Mouse (Mus musculus): ENCODE data around the gene Lrrc8c. TPM values are rescaled to one million over a fixed set of nuclear protein-coding genes. Genes with fewer than 3 reads are reported as not detected.

The Lrrc8c gene
- polyA plus RNA-seq, 1 experiment from 2014 or later: 21.4 TPM

DNA sequence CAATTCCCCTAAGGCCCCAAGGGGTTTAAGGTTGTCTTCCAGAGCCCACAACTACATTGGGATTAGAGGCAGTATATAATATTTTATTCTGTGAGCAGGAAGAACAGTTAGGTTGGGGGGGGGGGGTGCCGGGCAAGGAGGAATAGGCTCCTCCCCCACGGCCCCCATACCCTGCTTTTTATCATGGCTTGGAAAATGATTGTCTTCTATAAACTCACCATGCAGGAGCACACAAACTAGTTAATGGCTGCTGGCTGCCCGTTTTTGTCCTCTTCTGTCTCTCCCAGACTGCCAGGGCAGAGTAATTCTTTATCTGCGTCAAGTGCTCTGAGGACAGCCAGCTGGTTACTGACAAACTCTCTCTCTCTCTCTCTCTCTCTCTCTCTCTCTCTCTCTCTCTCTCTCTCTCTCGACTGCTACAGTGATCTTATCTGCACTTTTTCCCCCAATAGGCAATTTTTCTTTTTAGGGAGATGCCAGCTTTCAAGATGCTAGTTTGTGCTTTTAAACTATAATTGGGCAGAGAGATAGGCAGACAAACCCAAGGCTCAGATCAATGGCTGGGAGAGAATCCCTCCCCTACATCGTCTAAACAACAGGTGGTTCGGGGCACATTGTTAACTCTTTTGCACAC, 1.1 kb upstream of the Lrrc8c start:
- Histone ChIP-seq H3K27ac (ENCODE audit: low read length) (no peak overlapping the region; the same call in 1 of the 2 replicates), H3K4me2 (replicated peaks; ENCODE audit: low read depth, low read length) (peak overlapping the region; percentile 94), H3K4me3 (ENCODE audit: low read depth, low read length) (peak overlapping the region; percentile 72), H3K36me3 (ENCODE audit: control insufficient read depth, insufficient read depth, low read length) (no peaks in the 10 kb centered on the region), H3K9me3 (ENCODE audit: control insufficient read depth, low read depth, low read length) (no peaks in the 10 kb centered on the region), H3K27me3 (ENCODE audit: control insufficient read depth, insufficient read depth, low read length) (no peaks in the 10 kb centered on the region), H3K4me1 (ENCODE audit: control insufficient read depth, insufficient read depth, low read length) (peaks cover 14% of the 10 kb centered on the region; the same call in 1 of the 2 replicates), H3K9ac (replicated peaks; ENCODE audit: low read depth, low read length) (no peak overlapping the region)
- WGBS: 4% methylated on average over 7 of the region's 7 CpGs
- no peak for ATAC-seq (ENCODE audit: insufficient number of reproducible peaks, insufficient read depth, low FRiP score, low read depth)

DNA sequence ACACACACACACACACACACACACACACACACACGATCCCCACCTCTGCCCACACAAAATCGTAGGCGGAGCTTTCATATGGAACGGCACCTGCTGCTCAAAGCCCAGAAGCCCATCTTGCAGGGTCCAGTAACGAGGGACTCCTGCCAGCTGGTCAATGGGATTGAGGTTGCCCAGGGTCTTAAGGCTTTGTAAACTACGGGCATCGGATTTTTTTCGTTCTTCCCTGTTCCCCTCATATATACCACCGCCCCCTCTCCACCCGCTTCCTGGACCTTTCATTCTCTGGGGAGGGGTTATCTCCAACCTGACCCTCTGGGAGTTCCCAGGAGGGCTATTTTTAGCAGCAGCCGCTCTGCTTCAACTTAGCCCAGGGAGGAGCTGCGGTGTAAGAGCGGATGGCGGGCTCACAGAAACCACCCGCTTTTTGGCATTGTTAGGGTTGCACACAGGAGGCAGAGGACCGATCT, 527 bp upstream of the Lrrc8c start:
- Histone ChIP-seq H3K9me3 (ENCODE audit: control insufficient read depth, low read depth, low read length) (no peaks in the 10 kb centered on the region), H3K27ac (ENCODE audit: low read length) (peak overlapping the region; percentile 81), H3K9ac (replicated peaks; ENCODE audit: low read depth, low read length) (peak overlapping the region; percentile 67; the same call in 1 of the 2 replicates), H3K4me2 (replicated peaks; ENCODE audit: low read depth, low read length) (peak overlapping the region; percentile 94), H3K4me1 (ENCODE audit: control insufficient read depth, insufficient read depth, low read length) (peaks cover 14% of the 10 kb centered on the region; the same call in 1 of the 2 replicates), H3K4me3 (ENCODE audit: low read depth, low read length) (peak overlapping the region; percentile 72), H3K36me3 (ENCODE audit: control insufficient read depth, insufficient read depth, low read length) (no peaks in the 10 kb centered on the region), H3K27me3 (ENCODE audit: control insufficient read depth, insufficient read depth, low read length) (no peaks in the 10 kb centered on the region)
- peak; percentile 78 for ATAC-seq (ENCODE audit: insufficient number of reproducible peaks, insufficient read depth, low FRiP score, low read depth)
- WGBS: under 1% methylated on average over 16 of the region's 16 CpGs

DNA sequence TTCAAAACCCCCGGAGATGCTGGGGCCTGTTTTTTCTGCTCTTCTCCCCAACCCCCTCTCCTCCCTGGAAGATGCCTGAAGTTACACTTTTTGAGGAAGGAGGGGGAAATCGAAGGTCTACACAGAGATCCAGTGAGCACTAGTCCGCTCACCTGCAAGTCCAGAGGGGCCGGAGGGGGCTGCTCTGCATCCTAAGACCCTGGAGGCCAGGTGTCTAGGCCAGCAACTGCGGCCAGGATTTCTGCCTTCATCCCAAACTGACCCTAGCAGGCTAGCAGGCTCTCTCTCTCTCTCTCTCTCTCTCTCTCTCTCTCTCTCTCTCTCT, 750 bp downstream of the Lrrc8c start:
- H3K9ac ChIP-seq (replicated peaks; ENCODE audit: low read depth, low read length): peak overlapping the region; percentile 67
- H3K36me3 ChIP-seq (ENCODE audit: control insufficient read depth, insufficient read depth, low read length): no peaks in the 10 kb centered on the region; the same call in 1 of the 2 replicates
- peak overlapping the region; percentile 94 for H3K4me2 ChIP-seq (replicated peaks; ENCODE audit: low read depth, low read length)
- H3K9me3 ChIP-seq (ENCODE audit: control insufficient read depth, low read depth, low read length): no peaks in the 10 kb centered on the region
- no peaks in the 10 kb centered on the region for H3K27me3 ChIP-seq (ENCODE audit: control insufficient read depth, insufficient read depth, low read length)
- WGBS: 6% methylated on average over 5 of the region's 5 CpGs
- ATAC-seq (ENCODE audit: insufficient number of reproducible peaks, insufficient read depth, low FRiP score, low read depth): no peak
- H3K4me3 ChIP-seq (ENCODE audit: low read depth, low read length): peak overlapping the region; percentile 72
- H3K4me1 ChIP-seq (ENCODE audit: control insufficient read depth, insufficient read depth, low read length): peaks cover 14% of the 10 kb centered on the region; the same call in 1 of the 2 replicates
- H3K27ac ChIP-seq (ENCODE audit: low read length): 0 out of 2 replicates have a peak overlapping the region, but pooled peaks have one; percentile 74

DNA sequence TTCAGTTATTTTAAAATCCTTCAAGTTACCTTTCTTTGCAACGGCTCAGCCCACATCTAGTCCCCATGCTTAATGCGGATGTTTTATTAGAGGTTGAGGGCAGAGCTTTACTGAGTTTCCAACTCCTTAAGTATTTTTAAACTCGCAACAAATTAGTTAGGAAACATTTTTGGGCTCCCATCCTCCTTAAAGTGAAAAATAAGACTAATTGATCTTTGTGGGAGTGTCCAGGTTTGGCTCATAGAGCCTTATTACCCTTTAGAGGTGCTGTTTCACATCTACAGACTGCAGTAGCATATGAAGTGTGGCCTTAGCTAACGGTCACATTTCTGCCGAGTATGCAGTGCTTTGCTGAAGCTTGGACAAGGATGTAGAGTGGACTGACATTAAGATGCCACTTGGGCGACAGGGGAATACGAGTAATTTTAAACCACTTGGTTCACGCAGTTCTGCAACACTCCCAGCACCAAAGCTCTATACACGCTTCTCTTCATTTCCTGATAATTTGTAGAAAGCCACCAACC, 1.3 kb downstream of the Lrrc8c start:
- Histone ChIP-seq H3K9me3 (ENCODE audit: control insufficient read depth, low read depth, low read length) (no peaks in the 10 kb centered on the region), H3K9ac (replicated peaks; ENCODE audit: low read depth, low read length) (0 out of 2 replicates have a peak overlapping the region, but pooled peaks have one; percentile 67), H3K4me3 (ENCODE audit: low read depth, low read length) (peak overlapping the region; percentile 72), H3K27ac (ENCODE audit: low read length) (no peak overlapping the region), H3K27me3 (ENCODE audit: control insufficient read depth, insufficient read depth, low read length) (no peaks in the 10 kb centered on the region), H3K4me2 (replicated peaks; ENCODE audit: low read depth, low read length) (peak overlapping the region; percentile 94), H3K36me3 (ENCODE audit: control insufficient read depth, insufficient read depth, low read length) (no peaks in the 10 kb centered on the region; the same call in 1 of the 2 replicates), H3K4me1 (ENCODE audit: control insufficient read depth, insufficient read depth, low read length) (peaks cover 14% of the 10 kb centered on the region; the same call in 1 of the 2 replicates)
- 51% methylated on average over 9 of the region's 9 CpGs for WGBS
- no peak for ATAC-seq (ENCODE audit: insufficient number of reproducible peaks, insufficient read depth, low FRiP score, low read depth)

DNA sequence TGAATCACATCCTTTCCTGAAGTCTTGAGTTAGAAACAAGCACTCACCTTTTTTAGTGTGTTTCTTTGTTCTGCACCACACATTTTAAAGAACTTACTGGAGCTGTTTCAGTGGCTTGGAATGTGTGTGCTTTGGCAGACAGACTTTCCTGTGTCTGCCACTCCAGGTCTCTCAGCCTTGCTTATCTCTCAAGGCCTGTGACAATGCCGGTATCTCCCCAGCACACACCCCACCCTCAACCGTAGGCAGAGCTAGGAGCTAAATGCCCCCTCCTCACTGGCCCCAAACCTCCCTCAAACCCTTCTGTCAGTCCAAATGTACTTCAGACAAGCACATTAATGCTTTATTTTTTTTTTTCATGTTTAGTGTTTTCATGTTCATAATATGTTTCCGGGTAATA, 4.3 kb downstream of the Lrrc8c start:
- 68% methylated on average over 3 of the region's 3 CpGs for WGBS
- H3K9me3 ChIP-seq (ENCODE audit: control insufficient read depth, low read depth, low read length): no peaks in the 10 kb centered on the region
- no peak overlapping the region for H3K4me3 ChIP-seq (ENCODE audit: low read depth, low read length)
- no peaks in the 10 kb centered on the region for H3K27me3 ChIP-seq (ENCODE audit: control insufficient read depth, insufficient read depth, low read length)
- no peaks in the 10 kb centered on the region; the same call in 1 of the 2 replicates for H3K36me3 ChIP-seq (ENCODE audit: control insufficient read depth, insufficient read depth, low read length)
- H3K4me1 ChIP-seq (ENCODE audit: control insufficient read depth, insufficient read depth, low read length): peaks cover 8% of the 10 kb centered on the region; the same call in 1 of the 2 replicates
- no peak overlapping the region for H3K27ac ChIP-seq (ENCODE audit: low read length)
- ATAC-seq (ENCODE audit: insufficient number of reproducible peaks, insufficient read depth, low FRiP score, low read depth): no peak
- H3K9ac ChIP-seq (replicated peaks; ENCODE audit: low read depth, low read length): no peak overlapping the region
- no peak overlapping the region for H3K4me2 ChIP-seq (replicated peaks; ENCODE audit: low read depth, low read length)

DNA sequence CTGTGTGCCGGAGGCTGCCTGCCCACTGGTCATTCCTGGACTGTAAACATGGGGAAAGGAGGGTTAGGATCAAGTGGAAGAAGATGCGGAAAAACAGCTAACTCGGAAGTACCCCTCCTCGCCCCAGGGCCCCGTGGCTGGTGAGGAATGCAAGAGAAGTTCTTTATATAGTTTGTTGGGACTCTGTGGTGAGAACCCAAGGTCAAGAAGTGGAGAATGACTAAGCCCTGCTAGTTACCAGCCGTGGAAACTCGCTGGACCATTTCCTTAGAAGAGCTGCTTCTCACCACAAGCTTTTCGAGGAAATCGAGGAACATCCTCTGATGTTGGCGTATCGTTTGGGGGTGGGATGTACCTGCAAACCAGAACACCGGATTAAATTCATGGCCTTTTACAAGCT, 5.8 kb downstream of the Lrrc8c start:
- Histone ChIP-seq H3K9me3 (ENCODE audit: control insufficient read depth, low read depth, low read length) (no peaks in the 10 kb centered on the region), H3K27me3 (ENCODE audit: control insufficient read depth, insufficient read depth, low read length) (no peaks in the 10 kb centered on the region), H3K27ac (ENCODE audit: low read length) (no peak overlapping the region), H3K36me3 (ENCODE audit: control insufficient read depth, insufficient read depth, low read length) (no peaks in the 10 kb centered on the region; the same call in 1 of the 2 replicates), H3K4me2 (replicated peaks; ENCODE audit: low read depth, low read length) (no peak overlapping the region), H3K9ac (replicated peaks; ENCODE audit: low read depth, low read length) (no peak overlapping the region), H3K4me1 (ENCODE audit: control insufficient read depth, insufficient read depth, low read length) (peaks cover 4% of the 10 kb centered on the region; the same call in 1 of the 2 replicates), H3K4me3 (ENCODE audit: low read depth, low read length) (no peak overlapping the region)
- WGBS: 89% methylated on average over 12 of the region's 12 CpGs
- no peak for ATAC-seq (ENCODE audit: insufficient number of reproducible peaks, insufficient read depth, low FRiP score, low read depth)

DNA sequence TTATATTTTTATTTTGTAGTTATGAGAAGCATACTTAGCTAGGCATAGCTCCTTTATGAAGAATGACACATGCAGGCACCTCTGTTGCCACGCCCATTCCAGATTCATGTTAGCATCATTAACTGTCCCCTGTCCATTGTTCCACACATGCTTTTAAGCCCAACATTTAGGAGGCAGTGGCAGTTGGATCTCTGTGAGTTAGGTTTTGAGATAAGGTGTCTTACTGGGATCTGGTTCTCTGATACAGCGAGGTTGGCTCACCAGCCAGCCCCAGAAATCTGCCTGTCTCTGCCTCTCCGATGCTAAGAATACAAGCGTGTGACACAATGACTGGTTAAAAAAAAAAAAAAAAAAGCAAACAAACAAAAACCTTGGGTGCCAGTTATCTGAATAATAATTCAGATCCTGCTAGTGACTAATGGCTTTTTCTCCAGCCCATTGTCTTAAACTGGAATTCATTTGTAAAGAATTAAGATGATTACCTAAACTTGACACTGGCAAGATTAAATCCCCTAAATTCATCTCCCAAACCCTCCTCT, 7.0 kb downstream of the Lrrc8c start:
- Histone ChIP-seq H3K9ac (replicated peaks; ENCODE audit: low read depth, low read length) (no peak overlapping the region), H3K27me3 (ENCODE audit: control insufficient read depth, insufficient read depth, low read length) (no peaks in the 10 kb centered on the region), H3K4me1 (ENCODE audit: control insufficient read depth, insufficient read depth, low read length) (no peaks in the 10 kb centered on the region), H3K36me3 (ENCODE audit: control insufficient read depth, insufficient read depth, low read length) (no peaks in the 10 kb centered on the region; the same call in 1 of the 2 replicates), H3K27ac (ENCODE audit: low read length) (no peak overlapping the region), H3K4me2 (replicated peaks; ENCODE audit: low read depth, low read length) (no peak overlapping the region), H3K4me3 (ENCODE audit: low read depth, low read length) (no peak overlapping the region), H3K9me3 (ENCODE audit: control insufficient read depth, low read depth, low read length) (no peaks in the 10 kb centered on the region)
- ATAC-seq (ENCODE audit: insufficient number of reproducible peaks, insufficient read depth, low FRiP score, low read depth): no peak
- 83% methylated on average over 4 of the region's 4 CpGs for WGBS

DNA sequence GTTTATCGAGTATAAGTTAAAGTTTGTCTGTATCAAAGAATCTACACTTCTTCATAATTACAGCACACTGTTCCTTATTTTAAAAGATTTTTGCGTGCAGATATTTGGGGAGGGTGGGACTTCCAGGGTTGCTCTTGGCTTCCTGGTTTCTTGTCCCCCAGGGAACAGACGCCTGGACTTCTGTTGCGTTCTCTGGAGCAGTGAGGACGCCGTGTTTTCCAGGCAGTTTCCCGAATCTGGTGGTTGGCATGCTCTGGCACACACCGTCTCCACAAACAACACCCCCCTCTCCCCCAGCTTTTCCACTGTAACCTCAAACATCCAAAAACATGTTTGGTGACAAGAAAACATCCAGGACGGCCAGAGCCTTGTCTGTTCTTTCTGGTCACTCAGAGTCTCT, 7.6 kb downstream of the Lrrc8c start:
- Histone ChIP-seq H3K4me1 (ENCODE audit: control insufficient read depth, insufficient read depth, low read length) (no peaks in the 10 kb centered on the region), H3K27me3 (ENCODE audit: control insufficient read depth, insufficient read depth, low read length) (no peaks in the 10 kb centered on the region), H3K4me3 (ENCODE audit: low read depth, low read length) (no peak overlapping the region), H3K9ac (replicated peaks; ENCODE audit: low read depth, low read length) (no peak overlapping the region), H3K27ac (ENCODE audit: low read length) (no peak overlapping the region), H3K9me3 (ENCODE audit: control insufficient read depth, low read depth, low read length) (no peaks in the 10 kb centered on the region), H3K36me3 (ENCODE audit: control insufficient read depth, insufficient read depth, low read length) (no peaks in the 10 kb centered on the region; the same call in 1 of the 2 replicates), H3K4me2 (replicated peaks; ENCODE audit: low read depth, low read length) (no peak overlapping the region)
- WGBS: 91% methylated on average over 9 of the region's 9 CpGs
- no peak for ATAC-seq (ENCODE audit: insufficient number of reproducible peaks, insufficient read depth, low FRiP score, low read depth)
